Mouse (Mus musculus) liver, postnatal 0 days (tissue): ENCODE measurements around the gene Gm13539. TPM values are rescaled to one million over a fixed set of nuclear protein-coding genes. Genes with fewer than 3 reads are reported as not detected.
"Not testable (repeated sequence)": the region's sequence is repeated elsewhere in the genome, so short reads cannot be mapped to it uniquely, and the experiment has no call there.

Experiments used
- ATAC-seq: fragments of 200-750 bp; cut with Nextera tagmentation; 2 replicates; pipeline ENCODE4 v1.8.0; 2017; ENCODE audit warnings: mild to moderate bottlenecking, moderate library complexity
- DNase-seq: peaks from one replicate; pipeline ENCODE4 v3.0.0-alpha.2; 2016
- H3K27ac ChIP-seq: fragments of 300-500 bp; sonication (generic); 2 replicates; pipeline ENCODE4 v1.5.1; 2014; ENCODE audit warnings: antibody characterized with exemption, moderate library complexity, mild to moderate bottlenecking, low read depth
- H3K27me3 ChIP-seq: fragments of 300-500 bp; sonication (generic); 2 replicates; pipeline ENCODE4 v1.6.1; 2014; ENCODE audit warnings: low read length, control low read depth, mixed read lengths; ENCODE audit not compliant: insufficient read depth
- H3K36me3 ChIP-seq: fragments of 300-500 bp; sonication (generic); replicated peaks from 2 replicates; pipeline ENCODE4 v1.6.1; 2014; ENCODE audit warnings: mild to moderate bottlenecking, control low read depth, low read length, moderate library complexity, mixed read lengths; ENCODE audit not compliant: insufficient read depth
- H3K4me1 ChIP-seq: fragments of 300-500 bp; sonication (generic); 2 replicates; pipeline ENCODE4 v1.6.1; 2014; ENCODE audit warnings: antibody characterized with exemption, mild to moderate bottlenecking, control low read depth; ENCODE audit not compliant: insufficient read depth
- H3K4me2 ChIP-seq: fragments of 300-500 bp; sonication (generic); 2 replicates; pipeline ENCODE4 v1.6.1; 2014; ENCODE audit warnings: low read depth, mild to moderate bottlenecking, low read length, moderate library complexity, mixed read lengths
- H3K4me3 ChIP-seq: fragments of 300-500 bp; sonication (generic); 2 replicates; pipeline ENCODE4 v1.5.1; 2014; ENCODE audit warnings: low read depth, low read length
- H3K9ac ChIP-seq: fragments of 300-500 bp; sonication (generic); replicated peaks from 2 replicates; pipeline ENCODE4 v1.6.1; 2014; ENCODE audit warnings: mild to moderate bottlenecking, moderate library complexity
- H3K9me3 ChIP-seq: fragments of 300-500 bp; sonication (generic); 2 replicates; pipeline ENCODE4 v1.6.1; 2016; ENCODE audit warnings: mild to moderate bottlenecking, control low read depth, low read length, mixed read lengths
- CTCF ChIP-seq: sonication (generic); IDR thresholded peaks from 2 replicates; pipeline ENCODE4 v1.5.1; 2016; ENCODE audit warnings: antibody characterized with exemption, low read depth
- EP300 ChIP-seq: IDR thresholded peaks from 2 replicates; pipeline ENCODE4 v1.6.1; 2016; ENCODE audit warnings: antibody characterized with exemption, low read depth, mild to moderate bottlenecking
- WGBS: fragments of 180-500 bp; shearing (Covaris S2); extraction: QIAGEN DNeasy Blood & Tissue Kit; methylation state at CpG from one replicate; pipeline ENCODE4 v1.1.7; 2014; ENCODE audit not compliant: insufficient replicate concordance; 5-methylcytosine and 5-hydroxymethylcytosine counted together
- polyA plus RNA-seq: library from polyadenylated mRNA; unstranded; fragments of >200 nt; fragmentation: Nextera tagmentation; extraction: Ambion mirVana; gene quantifications from 2 replicates; pipeline ENCODE4 v1.2.1, GENCODE M21; 2015

The Gm13539 gene
- polyA plus RNA-seq, 1 experiment from 2014 or later = not detected

DNA sequence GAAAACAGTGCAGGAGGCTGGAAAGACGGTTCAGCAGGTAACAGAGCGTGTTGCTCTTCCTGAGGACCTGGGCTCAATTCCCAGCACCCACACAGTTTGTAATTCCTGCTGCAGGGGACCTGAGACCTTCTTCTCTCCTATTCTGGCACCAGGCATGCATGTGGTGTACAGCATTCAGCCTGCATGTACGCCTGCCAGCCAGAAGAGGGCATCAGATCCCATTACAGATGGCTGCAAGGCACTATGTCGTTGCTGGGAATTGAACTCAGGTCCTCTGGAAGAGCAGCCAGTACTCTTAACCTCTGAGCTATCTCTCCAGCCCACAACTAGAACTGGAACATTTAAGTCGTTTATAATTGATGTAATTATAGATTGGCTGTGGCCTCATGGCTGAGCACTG, 31.3 kb downstream of the Gm13539 start:
- Histone ChIP-seq H3K4me3 (no peak overlapping the region), H3K9ac (no peak overlapping the region), H3K27me3 (no peaks in the 10 kb centered on the region), H3K36me3 (no peaks in the 10 kb centered on the region), H3K27ac (no peak overlapping the region), H3K4me1 (no peaks in the 10 kb centered on the region), H3K4me2 (no peak overlapping the region), H3K9me3 (no peaks in the 10 kb centered on the region)
- ATAC-seq (no peak), DNase-seq (no peak)
- WGBS = 62% methylated on average over 5 of the region's 5 CpGs
- no peak for TF ChIP-seq EP300
- TF ChIP-seq CTCF = peak; percentile 35

GRCm38 (mm10) chr2:25815748-25816147, 33.7 kb downstream of the Gm13539 start, which contains the start of gene Glt6d1:
TSS of gene Glt6d1 (minus strand) at chr2:25815848.
- H3K9ac ChIP-seq, H3K27ac ChIP-seq, H3K4me3 ChIP-seq, H3K27me3 ChIP-seq, H3K4me2 ChIP-seq, H3K9me3 ChIP-seq, H3K36me3 ChIP-seq, H3K4me1 ChIP-seq, ATAC-seq, DNase-seq: not testable (repeated sequence)
- 60% methylated on average over 1 of the region's 1 CpGs for whole genome bisulfite sequencing

- no peaks in the 10 kb centered on the region for H3K4me1 ChIP-seq
- H3K9ac ChIP-seq = no peak within 1 kb of the TSS
- ATAC-seq (no peak), DNase-seq (no peak)
- no peak within 1 kb of the TSS for H3K4me3 ChIP-seq
- no peaks in the 10 kb centered on the region for H3K36me3 ChIP-seq
- H3K27me3 ChIP-seq = no peaks in the 10 kb centered on the region
- H3K4me2 ChIP-seq = no peak within 1 kb of the TSS
- no peaks in the 10 kb centered on the region for H3K9me3 ChIP-seq
- no peak for TF ChIP-seq EP300
- TF ChIP-seq CTCF = no peak
- no peak within 1 kb of the TSS for H3K27ac ChIP-seq
- 89% methylated on average over 1 of the region's 1 CpGs for WGBS
These were observed 40.7 kb downstream of the Gm13539 start, which contains the start of gene Lcn9 for GRCm38 (mm10) chr2:25822806-25823205. TSS of gene Lcn9 (plus strand) at chr2:25823153.

DNA sequence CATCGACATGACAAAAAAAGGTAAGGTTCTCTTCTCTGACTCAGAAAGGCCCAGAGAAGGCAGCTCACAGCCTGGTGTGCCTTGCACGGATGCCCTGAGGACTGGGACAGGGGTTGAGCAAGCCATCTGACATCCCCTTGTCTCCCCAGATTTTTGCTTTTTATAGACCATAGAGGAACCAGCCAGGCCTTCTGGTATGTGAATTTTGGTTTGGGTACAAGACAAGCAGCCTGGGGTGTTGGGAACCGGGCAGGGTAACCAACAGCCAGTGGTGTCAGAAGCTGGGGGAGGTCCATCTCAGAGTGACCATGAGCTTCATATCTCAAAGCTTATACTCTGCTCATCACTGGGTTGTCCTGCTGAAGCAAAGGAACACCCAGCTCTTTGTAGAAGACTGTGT, 42.7 kb downstream of the Gm13539 start:
- DNase-seq (no peak), ATAC-seq (no peak)
- Histone ChIP-seq H3K36me3 (no peaks in the 10 kb centered on the region), H3K4me1 (no peaks in the 10 kb centered on the region), H3K9ac (no peak overlapping the region), H3K9me3 (no peaks in the 10 kb centered on the region), H3K27ac (no peak overlapping the region), H3K27me3 (no peaks in the 10 kb centered on the region), H3K4me2 (no peak overlapping the region), H3K4me3 (no peak overlapping the region)
- WGBS = 73% methylated on average over 3 of the region's 3 CpGs
- no peak for TF ChIP-seq EP300
- no peak for TF ChIP-seq CTCF

DNA sequence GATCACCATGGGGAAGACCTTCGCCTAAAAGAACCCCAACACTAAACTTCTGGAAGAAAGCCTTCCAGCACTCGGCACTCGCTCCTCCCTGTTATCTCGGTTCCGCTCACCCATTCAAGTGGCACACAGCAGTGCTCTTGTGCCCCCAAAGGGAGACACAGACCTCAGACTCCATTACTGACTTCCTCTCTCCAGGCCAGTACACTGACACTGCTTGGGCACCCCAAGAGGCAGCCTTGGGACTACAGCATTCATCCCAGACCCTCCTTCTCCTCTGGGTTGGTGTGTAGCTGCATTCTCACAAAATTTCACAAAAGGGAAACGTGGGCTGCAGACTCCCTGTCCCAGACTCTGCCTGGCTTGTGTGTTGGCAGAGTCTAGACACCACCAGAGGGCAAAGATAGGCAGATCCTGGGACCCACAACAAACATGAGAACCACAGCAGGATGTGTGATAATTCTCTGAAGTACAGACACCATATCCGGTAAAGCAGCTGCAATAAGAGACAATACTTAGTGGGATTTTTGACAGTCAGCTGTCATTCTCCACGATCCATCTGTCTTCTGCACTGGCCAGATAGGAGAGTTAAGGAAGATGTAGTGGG, 46.4 kb downstream of the Gm13539 start:
- H3K36me3 ChIP-seq = no peaks in the 10 kb centered on the region
- H3K4me2 ChIP-seq = no peak overlapping the region
- H3K4me3 ChIP-seq = no peak overlapping the region
- DNase-seq = no peak
- H3K27me3 ChIP-seq = no peaks in the 10 kb centered on the region
- ATAC-seq = no peak
- no peaks in the 10 kb centered on the region for H3K4me1 ChIP-seq
- H3K9ac ChIP-seq = no peak overlapping the region
- no peak overlapping the region for H3K27ac ChIP-seq
- 47% methylated on average over 8 of the region's 8 CpGs for WGBS
- H3K9me3 ChIP-seq = no peaks in the 10 kb centered on the region
- no peak for TF ChIP-seq CTCF
- no peak for TF ChIP-seq EP300

DNA sequence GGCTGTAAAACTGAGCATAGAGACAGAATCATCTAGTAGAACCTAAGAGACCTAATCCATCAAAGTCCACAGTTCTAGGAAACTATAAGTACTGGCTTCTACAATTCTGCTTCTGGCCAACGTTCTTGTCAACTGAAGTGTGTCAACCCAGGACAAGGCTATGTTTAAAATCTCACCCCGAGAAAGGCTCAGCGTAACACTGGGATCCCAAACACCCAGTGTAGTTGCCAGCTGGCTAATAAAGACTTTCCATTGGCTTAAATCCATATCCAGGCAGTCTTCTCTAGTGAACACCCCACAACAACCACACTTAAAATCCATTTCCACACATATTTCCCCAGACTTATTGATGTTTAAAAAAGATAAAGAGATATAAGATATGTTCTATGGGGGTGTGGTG, 48.7 kb downstream of the Gm13539 start:
- H3K4me1 ChIP-seq = no peaks in the 10 kb centered on the region
- no peak overlapping the region for H3K4me3 ChIP-seq
- no peak overlapping the region for H3K9ac ChIP-seq
- TF ChIP-seq CTCF (no peak), EP300 (no peak)
- H3K4me2 ChIP-seq = no peak overlapping the region
- H3K27ac ChIP-seq = no peak overlapping the region
- ATAC-seq (no peak), DNase-seq (no peak)
- H3K36me3 ChIP-seq = no peaks in the 10 kb centered on the region
- 72% methylated on average over 3 of the region's 3 CpGs for WGBS
- H3K27me3 ChIP-seq = 0 out of 2 replicates have a peak, but pooled peaks cover under 1% of the 10 kb centered on the region
- no peaks in the 10 kb centered on the region for H3K9me3 ChIP-seq
